Mouse (Mus musculus) adrenal gland, postnatal 14 days (tissue): ENCODE results near the gene Ube2o. TPM values are rescaled to one million over a fixed set of nuclear protein-coding genes. Genes with fewer than 3 reads are reported as not detected.

ENCODE experiments used
- total RNA-seq: library from RNA; stranded (reverse); gene quantifications from 2 replicates; pipeline ENCODE4 v1.2.3, GENCODE M21; 2021

The Ube2o gene
- total RNA-seq, 1 experiment from 2014 or later = 32.0 TPM

Other genes starting within 250 kb of the Ube2o start
- 0.23 and 0.30 TPM in 2 replicates for gene Foxj1, start 246.0 kb downstream of the Ube2o start, total RNA-seq
- 8.6 and 10.1 TPM in 2 replicates for gene Rnf157, start 168.4 kb downstream of the Ube2o start, total RNA-seq
- gene Ubald2, start 147.4 kb downstream of the Ube2o start, total RNA-seq = 36.4 and 38.8 TPM in 2 replicates
- gene Qrich2, start 115.2 kb downstream of the Ube2o start, total RNA-seq = not detected in 2 replicates
- gene Prpsap1, start 87.2 kb downstream of the Ube2o start, total RNA-seq = 81.1 and 81.8 TPM in 2 replicates
- gene Sphk1, start 50.5 kb downstream of the Ube2o start, total RNA-seq = 2.3 and 3.5 TPM in 2 replicates
- not detected in 2 replicates for gene Aanat, start 5.0 kb upstream of the Ube2o start, total RNA-seq
- 11.2 and 14.3 TPM in 2 replicates for gene Rhbdf2, start 45.6 kb upstream of the Ube2o start, total RNA-seq
- gene Prcd, start 72.1 kb upstream of the Ube2o start, total RNA-seq = 5.3 and 6.1 TPM in 2 replicates
- gene Cygb, start 72.9 kb upstream of the Ube2o start, total RNA-seq = 30.9 and 35.0 TPM in 2 replicates
- gene St6galnac1, start 194.1 kb upstream of the Ube2o start, total RNA-seq = not detected in 2 replicates
- 28.6 and 32.8 TPM in 2 replicates for gene Mxra7, start 246.6 kb upstream of the Ube2o start, total RNA-seq